Mouse (Mus musculus) lung, postnatal 36 days (tissue): ENCODE data around the gene BC052040.

Source experiments
- DNase-seq: peaks from one replicate; pipeline ENCODE4 v3.0.0; 2022; ENCODE audit warnings: mixed read lengths

The BC052040 gene

DNA sequence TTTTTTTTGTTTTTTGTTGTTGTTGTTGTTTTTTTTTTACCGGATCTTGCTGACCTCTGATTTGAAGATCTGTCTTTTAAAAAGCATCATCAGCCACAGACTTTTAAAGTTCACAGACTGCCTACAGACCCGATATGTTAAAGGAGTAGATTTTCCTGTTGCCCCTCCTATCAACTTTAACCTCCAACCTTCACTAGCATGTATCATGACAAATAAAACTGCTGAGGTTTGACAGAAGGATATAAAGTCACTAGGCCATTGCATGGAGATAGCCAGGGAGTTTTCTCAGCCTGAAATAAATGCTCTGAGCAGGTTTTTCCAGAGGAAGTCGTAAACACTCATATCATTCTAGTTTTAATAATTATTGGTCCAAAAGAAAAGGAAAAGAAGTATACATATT lies 136.5 kb downstream of the BC052040 start:
- no peak for DNase-seq

DNA sequence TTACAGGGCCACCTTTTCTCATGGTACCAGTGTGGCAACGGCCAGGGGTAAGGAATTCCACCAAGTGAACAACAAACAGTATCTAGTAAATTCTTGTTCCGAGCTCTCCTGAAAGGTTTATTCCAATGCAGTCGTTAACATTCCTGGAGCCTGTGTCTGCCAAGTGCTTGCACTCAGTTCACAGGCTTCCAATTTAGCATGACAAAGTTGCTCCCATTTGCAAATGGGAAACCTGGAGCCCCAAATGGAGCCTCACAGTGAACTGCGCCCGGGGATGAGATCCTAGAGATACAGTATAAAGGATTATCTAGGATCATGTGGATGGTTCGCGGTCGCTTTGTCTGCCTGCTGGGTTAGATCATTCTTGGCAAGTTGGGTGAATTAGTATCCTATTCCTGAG lies 141.9 kb downstream of the BC052040 start:
- no peak for DNase-seq

DNA sequence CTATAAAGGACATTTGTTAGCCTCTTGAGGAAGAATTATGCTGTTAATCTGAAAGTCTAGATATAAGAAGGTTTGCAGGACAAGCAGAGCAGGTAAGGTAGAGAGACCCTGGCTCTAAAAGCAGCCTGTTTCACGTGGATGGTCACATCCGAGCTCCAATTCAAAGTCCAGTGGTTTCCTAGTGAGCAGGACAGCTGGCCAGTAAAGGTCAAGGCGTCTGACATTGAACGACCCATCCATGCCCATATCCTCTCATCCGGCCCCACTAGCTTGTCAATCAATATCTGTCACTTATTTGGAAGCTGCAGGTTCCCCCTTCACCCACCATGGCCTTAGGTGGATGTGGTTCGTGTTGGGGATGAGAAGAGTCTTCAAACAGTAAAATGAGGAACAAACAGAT lies 142.7 kb downstream of the BC052040 start:
- no peak for DNase-seq

DNA sequence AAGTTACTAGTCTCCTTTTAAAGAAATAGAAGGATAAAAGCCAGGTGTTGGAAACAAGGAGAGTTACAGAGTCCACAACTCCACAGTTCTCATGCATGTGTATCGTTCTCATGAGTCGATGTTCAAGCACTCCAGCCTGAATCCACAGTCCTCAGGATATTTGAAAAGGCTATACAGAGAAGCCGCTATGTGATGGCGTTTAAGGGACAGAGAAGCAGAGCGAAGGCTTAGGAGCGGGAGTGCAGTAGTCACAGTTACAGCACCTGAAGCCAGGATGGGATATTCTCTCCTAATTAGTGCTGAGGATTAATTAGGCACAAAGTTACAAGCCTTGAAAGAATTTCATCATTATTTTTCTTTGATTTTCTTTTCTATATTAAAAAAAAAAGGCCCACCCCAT lies 143.2 kb downstream of the BC052040 start:
- no peak for DNase-seq

DNA sequence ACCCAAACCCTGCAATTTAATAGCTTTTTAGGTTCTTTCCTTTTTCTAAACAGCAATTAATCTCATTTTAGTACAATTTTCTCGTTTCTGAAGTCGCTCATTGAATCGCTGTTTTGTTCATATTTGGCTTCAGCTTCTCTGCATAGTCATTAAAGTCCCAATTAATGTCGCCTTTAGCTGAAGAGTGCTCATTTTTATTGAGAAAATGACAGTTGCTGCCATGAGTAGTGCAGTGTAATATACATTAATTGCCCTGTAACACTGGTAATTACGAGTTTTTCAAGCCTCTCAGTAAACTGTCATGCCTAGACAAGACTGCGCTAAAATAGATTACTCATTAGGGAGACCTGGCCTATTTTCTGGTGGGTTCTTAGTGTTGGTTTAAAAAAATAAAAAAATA lies 144.0 kb downstream of the BC052040 start:
- no peak for DNase-seq

DNA sequence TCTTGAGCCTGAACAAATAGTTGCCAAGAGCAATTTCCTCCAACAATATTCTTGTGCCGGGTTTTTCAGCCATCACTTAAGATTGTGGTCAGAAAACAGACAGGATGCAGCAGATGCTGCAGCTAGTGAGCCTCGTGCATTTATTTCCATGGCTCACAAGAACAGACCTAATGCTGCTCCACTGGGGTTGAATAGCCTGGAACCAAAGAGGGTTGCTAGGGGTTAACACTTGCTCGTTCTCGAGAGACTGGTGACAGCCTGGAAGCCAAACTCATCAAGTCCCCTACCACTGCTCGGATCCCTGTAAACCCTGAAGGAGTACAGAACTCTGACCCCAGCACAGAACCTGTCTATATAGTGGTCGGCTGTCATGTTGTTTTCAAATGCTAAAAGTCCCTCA lies 144.4 kb downstream of the BC052040 start:
- no peak for DNase-seq

DNA sequence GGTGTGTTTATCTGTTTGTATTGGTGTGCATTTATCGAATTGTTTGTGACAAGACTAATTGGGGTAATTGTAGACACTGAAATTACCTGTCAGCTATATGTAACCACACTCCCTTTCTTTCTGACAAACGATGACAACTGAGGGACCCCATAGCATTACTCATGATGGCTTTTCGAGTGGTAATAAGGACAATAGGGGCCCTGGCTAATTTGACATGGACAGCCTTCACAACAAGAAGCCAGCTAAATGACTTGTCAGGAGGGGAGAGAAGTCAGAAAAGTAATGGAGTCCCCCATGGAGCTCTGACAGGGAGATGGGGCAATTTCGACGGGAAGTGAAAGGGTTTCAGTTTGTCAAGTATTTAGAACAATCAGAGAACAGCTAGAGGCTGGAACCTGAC lies 145.3 kb downstream of the BC052040 start:
- DNase-seq: no peak

DNA sequence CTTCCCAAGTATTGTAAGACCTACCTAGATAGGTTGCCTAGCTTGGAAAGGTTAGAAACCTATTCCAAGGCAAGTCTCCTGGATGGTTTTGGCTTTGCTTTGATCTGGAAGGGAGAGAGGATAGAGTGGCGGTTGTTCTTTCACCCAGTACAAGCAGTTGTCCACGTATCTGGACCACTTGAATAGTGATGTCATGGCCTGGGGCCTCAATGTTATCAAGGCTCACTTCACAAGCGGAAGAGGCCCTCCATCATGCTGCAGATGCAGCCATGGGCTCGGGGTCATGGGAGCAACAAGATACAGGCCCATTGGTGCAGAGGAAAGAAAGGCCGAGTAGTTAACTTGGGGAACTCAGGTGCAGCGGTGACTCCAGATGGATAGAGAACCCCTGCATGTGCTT lies 147.1 kb downstream of the BC052040 start:
- DNase-seq: no peak

DNA sequence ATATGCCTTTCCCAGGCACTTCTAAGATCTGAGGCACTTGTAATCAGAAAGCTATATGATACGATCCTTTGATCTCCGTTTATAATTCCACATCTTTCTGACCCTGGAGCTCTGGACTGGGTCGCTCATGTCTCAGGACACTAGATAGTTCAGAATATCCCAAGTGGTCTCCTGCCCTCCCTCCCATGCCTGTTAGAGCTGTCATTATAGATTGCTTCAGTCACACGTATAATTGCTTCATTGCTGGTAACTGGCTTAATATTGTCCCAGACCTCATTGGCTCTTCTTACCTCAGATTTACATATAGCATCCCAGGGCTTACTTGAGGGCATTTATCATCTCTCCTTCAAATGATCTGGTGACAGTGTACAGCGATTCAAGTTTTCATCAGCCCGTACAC lies 149.0 kb downstream of the BC052040 start:
- DNase-seq: no peak

DNA sequence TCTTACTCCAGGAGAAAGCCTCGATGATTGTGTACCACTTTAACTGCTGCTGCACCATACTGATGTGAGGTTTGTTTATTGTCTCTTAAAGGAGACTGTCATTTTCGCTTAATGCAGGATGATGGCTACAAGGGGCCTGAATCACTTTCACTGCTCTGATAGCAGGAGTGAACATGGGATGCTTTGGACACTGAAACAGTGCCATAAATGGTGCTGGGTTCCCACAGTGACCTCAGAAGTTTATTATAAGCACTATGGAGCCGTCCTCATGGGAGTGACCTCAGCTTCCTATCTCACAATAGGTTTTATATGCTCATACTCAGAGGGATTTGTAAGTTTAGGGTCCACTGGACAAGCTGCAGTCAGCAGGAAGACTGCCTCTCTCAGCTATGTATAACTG lies 149.7 kb downstream of the BC052040 start:
- DNase-seq: no peak

DNA sequence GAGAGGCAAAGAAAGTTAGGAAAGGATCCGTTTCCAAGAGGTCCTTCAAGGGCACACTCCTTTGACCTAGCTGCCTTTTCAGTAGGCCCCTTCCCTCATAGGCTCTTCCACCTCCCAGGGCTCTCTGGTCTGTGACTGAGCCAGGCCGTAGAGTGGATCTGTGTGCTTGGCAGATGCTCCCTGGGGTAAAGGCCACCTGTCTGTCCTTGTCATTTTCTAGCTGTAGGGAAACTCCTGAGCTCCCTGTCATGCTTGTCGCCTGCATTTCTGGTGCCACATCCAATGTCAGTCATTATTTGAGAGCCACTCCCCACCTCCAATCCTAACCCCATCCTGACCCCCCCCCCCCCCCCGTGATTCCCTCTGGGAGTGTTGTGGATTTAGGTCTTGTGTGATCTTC lies 151.1 kb downstream of the BC052040 start:
- no peak for DNase-seq

DNA sequence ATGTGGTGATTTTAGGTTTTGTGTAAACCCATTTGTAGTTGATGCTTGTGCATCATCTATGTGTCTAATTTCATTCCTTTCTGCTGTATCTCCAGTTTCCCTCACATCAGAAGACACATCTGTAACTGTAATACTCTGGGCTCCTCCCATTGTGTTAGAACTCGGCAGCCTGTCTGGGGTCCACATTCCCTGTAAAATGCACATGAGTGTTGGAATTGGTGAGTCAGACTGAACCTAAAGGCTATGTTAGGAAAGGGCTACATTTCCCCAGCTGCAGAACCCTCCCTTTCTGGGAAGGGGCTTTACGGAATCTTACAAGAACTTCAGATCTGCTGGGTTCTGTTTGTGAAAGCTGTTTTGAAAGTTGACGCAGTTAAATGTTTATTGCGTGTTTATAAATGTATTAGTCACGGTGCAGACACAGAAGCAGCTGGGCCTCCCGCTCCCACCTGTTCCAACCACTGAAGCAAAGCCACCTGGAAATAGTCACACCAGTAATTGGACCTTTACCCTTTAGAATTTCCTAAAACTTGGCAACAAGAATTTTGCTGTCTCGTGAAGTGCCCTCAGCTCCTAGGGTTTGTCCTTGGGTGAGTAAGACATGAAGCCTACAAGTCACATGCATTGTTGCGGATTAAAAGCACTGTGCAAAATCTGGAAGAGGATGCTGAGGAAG lies 151.6 kb downstream of the BC052040 start:
- DNase-seq: no peak

DNA sequence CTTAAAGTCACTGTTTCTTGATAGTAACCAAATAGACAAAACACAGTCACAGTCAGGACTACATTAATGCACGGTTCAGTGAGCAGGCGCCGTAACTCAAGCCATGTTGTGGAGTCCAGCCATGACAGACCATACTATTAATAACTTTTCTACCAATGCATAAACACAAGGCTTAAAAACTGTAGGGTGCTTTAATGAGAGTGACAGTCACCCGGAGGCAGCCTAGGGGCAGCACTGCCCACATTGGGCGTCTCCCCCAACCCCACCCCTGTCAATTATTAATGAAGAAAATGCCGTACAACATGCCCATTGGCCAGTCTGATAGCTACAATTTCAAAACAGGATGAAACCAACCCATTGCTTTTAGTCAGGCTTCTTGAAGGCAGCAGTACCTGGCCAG lies 153.3 kb downstream of the BC052040 start:
- no peak for DNase-seq

DNA sequence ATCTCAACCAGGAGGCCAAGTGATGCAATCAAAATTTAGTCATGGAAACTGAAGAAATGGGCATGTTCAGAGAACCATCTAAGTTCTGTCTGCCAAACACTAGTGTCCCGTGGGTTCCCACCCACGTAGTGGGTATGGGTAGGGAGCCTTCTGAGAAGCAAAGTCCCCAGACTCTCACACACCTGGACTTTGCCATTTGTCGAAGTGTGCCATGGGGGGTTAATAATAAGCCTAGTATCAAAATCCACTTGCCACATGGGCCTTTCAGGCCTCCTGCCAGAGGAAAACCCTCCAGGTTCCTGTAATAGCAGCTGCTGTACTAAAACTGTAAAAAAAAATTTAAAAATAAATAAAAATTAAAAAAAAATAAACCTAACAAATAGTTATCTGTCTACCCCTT lies 154.9 kb downstream of the BC052040 start:
- no peak for DNase-seq

DNA sequence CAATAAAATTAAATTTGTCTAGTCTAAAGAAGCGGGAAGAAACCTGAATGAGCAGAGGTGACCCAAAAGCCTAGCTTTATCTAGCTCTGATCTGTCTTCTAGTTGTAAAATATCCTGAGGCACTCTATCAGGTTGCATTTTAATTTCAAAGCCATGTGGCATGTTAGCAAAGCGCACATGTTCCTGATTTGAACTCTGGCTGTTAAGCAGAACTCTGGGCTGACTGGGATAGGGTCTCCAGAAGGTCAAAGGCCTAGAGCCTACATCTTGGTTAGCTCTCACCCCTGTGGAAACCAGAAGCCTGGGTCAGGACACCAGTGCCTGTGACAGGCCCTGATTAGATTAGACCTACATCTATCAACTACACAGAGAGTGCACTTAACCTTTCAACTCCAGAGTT lies 156.4 kb downstream of the BC052040 start:
- no peak for DNase-seq

DNA sequence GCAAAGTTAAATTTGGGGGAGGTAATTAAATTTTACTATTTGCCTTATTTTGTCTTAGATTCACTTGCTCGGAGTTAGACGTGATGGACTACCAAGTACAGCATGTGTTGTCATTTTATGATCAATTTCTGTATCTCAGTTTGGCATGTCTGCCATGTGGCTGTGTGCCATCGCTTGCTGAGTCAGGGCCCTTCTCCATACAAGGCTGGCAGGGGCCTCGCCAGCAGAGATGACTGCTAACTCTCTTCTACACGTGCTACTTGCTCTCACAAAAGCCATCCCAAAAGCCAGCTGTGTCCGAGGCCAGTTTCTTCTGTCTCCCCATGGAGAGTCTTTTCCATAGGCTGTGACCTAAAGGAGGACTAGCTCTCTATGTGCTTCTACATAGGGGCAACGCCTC lies 160.5 kb downstream of the BC052040 start:
- no peak for DNase-seq

DNA sequence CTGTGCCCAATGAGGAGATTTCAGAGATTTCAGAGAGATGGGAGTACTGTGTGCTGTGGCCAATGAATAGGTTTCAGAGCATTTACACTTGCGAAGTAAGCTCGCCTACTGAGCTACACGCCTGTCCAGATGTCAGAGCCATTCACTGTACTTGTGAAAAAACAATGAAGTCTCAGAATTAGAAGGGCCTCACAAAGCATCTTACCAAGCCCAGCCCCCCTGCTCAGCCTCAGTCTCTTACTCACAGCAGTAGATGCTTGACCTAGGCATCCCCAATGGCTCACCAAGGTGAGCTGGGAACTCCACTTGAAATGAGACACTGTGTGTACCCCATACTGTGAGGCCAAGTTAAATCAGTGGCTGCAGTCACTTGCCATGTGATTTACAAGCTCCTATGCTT lies 166.1 kb downstream of the BC052040 start:
- DNase-seq: no peak

DNA sequence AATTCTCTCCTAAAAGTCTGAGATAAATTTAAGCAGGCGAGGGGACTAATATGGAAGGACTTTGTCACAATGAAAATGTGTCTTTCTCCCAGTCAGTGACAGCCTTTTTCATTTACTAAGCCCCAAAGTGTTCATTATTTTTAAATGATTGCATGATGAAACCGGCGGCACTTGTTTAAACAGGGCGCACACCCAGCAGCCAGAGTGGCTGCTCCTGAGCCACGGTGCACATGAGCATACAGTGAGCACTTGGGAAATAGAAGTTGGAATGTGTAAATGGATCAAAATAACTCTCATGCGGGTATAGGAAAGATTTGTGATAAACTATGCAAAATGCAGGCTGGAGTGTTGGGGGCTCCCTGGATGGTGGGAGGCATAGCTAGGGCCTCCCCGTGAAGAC lies 169.7 kb downstream of the BC052040 start:
- no peak for DNase-seq

DNA sequence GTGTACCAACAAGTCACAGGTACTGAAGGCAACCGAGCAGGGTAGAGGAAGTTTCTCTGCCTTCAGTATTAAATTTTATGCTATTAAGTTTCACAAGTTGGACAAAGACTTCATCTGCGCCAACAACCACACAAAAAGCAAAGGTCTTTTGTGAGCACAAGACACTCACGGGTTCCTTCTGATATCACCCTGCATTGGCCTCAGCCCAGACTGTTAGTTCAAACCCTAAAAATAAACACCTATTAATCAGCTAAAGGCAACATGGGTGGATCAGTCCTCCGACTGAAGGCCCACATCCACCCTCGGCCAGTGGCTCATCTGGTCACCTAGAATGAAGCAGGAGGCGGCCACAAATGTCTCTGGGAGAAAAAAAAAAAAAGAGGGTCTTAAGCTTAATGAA lies 176.2 kb downstream of the BC052040 start:
- no peak for DNase-seq

DNA sequence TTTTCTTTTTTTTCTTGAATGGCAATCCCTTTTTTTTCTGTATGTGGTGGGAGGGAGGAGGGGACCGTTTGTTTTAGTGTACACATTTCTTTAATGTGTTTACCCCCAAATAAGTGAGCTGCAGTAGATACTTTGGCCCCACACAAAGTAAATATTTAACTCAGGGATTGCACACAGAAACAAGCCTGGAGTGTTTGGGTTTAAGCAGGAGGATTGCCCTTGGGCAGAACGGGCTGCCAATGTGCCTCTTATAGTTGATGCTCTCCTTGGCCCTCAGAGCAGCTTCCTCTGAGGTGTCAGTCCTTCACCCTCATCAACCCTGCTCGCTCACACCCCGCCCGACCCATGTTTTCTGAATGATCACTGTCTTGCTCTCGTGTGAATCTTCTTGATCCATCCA lies 177.0 kb downstream of the BC052040 start:
- peak; percentile 21 for DNase-seq

DNA sequence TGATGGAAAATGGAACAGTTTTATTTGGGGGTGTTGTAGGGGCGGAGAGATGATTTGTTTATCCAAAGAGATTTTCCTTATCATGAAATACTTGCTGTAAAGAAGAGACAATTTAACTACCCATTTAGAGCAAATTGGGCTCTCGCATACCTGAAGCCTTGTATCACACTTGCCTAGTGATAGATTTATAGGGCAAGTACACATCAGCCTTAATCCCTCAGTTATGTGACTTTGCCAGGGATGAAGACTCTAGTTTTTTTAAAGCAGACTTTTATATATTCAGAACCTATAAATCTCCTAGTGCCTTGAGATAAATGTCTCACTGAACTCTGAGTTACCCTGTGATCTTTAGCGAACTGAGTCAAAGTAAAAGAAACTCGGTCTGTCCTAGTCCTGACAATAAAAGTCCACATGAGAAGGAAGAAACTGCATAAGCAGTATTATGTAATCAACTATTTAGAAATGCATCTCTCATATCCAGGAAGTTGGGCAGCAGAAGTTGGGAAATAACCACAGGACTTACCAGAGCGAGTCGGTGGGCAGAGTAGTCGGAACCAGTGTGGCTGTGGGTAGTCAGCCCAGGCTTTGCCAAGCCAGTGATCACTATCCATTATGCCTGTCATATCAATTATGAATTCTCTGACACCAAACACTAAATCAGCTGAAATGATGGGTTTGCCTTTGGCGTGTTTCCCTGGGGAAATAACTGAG lies 183.2 kb downstream of the BC052040 start:
- DNase-seq: peak; percentile 53

DNA sequence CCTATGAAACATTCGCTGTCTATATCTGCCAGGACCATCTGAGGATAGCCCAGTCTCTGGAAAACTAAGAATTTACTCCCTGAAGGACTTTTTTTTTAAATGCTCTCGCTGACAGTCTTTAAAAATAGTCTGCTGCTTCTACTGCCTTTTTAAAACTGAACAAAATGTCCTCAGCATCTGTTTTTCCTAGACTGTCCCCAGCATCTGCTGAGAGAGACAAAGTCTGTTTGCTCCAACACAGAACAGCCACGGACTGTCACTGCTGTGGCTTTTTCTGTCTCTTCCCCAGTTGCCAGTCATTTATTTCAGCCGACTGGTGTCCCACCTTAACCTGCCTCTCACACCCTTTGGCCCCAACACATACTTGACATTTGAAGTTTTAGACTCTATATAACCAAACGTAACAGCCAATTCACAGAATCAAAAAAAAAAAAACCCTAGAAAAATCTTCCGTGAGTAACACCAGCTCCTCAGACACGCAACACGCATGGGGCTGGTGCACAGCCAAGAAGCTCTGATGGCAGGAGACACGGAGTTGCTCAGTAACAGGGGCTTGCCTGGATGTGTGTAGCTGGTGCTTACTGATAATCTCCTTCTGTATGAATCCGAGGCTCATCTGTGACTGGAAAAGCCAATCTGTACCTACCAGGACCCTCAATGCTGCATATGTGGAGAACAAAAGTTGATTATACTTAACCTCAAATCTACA lies 188.2 kb downstream of the BC052040 start:
- DNase-seq: no peak

DNA sequence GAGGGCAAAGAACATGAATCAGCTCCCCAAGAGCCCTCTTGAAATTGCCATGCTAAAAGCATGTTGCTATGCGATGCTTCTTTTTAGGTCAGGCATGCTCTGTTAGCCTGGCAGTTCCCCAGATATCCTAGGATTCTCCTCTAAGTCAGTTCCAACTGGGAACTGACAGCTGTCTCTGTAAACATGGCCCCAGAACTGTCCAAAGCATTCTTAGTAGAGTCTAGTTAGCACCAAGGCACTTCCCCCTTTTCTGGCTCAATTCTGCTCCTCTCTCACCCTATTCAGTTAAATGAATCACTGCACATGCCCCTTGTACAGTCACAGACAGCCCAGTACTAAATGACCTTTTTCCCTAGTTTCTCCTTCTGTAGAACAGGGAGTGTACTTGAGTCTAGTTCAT lies 191.2 kb downstream of the BC052040 start:
- no peak for DNase-seq

DNA sequence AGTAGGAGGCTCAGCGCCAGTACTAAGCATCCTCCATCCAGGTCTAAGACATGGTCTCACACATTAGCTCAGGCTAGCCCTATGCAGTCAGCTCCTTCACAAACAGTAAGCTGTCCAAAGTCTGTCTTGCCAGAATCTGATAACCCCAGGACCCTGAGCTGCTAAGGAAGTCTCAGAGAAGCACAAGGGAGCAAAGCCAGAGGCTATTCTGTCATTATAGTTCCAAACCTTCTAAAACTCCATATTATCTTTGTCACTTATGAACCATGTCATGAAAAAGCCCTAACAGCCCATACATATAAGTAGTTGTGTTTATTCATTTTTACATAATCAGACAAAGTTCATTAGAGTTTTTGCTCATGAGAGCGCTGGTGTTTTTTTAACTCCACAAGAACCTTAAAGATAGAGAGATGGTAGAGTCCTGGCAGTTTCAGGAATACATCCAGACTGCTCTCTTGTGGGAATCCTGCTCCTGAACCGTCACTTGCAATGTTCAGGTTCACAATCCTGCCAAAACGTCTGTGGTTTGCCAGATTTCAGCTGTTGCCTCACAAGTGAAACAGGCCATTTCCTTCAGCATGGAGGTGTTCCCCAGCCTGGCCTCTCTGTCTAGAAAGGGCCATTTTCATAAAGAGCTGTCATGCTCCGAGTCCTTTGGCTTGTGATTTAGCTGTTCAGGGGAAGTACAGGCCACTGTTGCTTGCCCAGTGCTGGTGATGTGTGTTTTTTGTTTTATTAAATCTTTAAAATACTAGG lies 192.8 kb downstream of the BC052040 start:
- DNase-seq: no peak
